Mouse (Mus musculus): ENCODE measurements around the gene Sh3gl3.

The Sh3gl3 gene

DNA sequence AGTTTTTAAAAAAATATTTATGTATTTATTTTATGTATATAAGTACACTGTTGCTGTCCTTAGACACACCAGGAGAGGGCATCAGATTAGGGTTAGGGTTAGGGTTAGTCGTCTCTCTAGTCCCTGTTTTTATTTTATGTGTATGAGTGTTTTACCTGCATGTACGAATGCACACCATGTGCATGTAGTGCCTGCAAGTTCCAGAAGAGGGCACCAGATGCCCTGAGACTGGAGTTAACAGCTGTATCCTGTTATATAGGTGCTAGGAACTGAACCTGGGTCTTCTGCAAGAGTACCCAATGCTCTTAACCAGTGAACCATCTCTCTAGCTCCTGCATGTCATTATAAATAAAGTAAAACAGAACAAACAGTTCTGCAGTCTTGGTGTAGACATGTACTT lies 113.6 kb downstream of the Sh3gl3 start:
- no peak for DNase-seq (ENCODE audit: low read depth, low spot score)

DNA sequence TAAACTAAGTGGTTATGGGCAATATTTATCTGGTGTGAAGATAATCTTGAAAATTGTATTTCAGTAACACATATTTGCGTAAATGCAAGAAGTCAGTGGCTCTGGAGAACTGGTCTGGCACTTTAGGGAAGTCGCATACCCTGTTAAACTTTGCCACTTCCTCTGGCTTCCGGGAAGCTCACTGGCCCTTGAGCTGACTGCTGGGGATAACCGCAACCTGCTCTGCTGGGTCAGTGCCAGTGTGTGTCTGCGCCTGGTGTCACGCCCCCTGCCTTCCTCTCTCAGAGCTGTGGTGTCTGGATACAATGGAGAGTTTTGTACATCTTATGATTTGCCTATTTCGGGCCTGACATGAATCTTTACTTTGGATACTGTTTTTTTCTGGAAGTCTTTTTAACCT lies 119.8 kb downstream of the Sh3gl3 start:
- DNase-seq (ENCODE audit: low read depth, low spot score) = no peak

DNA sequence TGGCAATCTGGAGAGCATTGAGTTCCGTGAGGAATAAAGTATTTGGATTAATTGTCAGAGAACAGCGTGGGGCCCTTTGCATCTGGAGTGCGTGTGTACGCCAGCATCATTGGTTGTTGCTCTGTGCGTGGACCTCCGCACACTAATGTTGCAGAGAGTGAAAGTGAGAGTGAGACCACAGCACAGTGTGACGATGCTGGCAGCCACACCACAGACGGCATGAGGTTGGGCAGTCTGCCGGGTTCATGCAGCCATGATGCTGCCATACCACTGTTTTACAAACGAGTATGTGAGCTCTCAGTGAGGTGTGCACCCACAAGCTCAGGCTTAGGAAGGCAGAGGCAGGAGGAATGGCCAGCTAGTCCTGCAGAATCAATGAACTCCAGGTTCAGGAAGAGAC lies 120.4 kb downstream of the Sh3gl3 start:
- DNase-seq (ENCODE audit: low read depth, low spot score) = no peak

DNA sequence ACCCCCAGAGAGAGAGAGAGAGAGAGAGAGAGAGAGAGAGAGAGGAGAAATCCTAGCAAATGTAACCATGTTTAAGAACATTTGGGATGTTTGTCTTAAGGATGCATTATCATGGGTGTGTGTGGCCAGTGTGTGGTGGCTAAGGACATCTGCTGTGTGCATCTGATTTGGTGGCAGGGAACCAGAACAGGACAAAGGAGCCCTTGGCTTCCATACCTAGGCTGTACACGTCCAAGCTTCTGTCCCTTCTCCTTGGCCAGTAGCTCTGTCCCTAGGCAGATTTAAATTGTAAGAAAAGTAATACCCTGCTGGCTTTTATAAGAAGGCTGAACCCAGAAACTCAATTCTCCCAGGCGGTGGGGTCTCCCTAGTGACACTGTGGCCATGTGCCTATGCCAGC lies 121.0 kb downstream of the Sh3gl3 start:
- no peak for DNase-seq (ENCODE audit: low read depth, low spot score)

DNA sequence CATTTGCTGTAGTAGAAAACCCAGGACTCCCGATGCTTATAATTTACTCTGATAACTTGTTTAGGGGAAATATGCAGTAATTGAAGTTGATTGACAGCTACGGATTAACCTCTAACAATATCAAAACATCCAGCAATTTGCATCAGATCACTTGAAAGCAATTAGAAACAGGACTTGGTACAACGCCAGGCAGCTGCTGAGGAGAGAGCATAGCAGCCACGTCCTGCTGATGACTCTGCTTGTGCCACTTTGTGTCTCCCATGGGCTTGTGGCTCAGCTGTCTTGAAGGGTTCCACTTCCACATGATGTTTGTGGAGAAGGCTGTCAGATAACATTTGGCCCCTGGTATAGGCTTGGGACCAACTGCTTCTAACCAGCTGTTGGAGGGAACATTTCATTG lies 134.8 kb downstream of the Sh3gl3 start:
- DNase-seq (ENCODE audit: low read depth, low spot score) = no peak

DNA sequence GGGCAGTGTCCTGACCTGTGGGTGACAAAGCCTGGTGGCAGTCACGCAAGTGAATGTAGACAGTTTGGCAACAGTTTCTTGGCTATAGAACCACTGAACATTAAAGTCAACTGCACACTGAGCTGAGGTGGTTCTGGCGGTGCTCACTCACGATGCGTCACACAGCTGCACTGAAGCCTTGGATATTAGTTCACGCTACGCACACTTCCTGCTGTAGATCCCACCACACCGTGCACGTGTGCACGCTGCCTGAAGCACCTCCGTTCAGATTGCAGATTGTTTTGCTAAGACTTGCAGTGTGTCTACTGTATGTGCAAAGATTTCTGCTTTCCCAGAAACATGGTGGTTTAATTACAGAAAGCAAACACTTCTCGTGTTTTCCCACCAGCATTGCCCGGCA lies 144.9 kb downstream of the Sh3gl3 start:
- no peak for DNase-seq (ENCODE audit: low read depth, low spot score)

DNA sequence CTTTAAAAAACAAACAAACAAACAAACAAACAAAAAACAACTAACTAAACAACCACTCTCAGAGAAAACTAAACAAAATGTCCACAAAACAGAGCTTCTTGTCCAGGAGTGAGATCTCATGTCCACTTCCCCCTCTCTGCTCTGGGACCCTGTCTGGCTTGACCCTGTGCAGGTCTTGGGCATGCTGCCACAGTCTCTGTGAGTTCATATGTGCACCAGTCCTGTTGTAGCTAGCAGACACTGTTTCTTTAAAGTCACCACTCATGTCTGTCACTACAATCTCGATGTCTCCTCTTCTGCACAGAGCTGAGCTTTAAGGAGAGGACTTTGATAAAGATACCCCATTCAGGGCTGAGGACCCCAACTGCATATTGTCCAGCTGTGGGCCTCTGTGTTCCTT lies 153.0 kb downstream of the Sh3gl3 start:
- DNase-seq (ENCODE audit: low read depth, low spot score) = no peak

DNA sequence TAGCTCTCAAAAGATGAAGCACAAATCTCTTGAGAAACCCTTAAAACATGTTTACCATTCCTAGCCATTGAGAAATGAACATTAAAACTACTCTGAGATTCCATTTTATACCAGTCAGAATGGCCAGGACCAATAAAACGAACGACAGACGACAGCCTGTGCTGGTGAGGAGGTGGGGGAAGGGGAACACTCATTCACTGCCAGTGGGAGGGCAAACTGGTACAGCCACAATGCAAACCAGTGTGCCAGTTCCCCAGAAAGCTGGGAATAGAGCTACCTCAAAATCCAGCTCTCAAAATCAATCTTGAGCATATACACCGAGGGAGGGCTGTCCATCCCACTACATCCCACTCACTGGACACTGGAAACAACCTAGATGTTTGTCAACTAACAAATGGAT lies 153.6 kb downstream of the Sh3gl3 start:
- no peak for DNase-seq (ENCODE audit: low read depth, low spot score)

DNA sequence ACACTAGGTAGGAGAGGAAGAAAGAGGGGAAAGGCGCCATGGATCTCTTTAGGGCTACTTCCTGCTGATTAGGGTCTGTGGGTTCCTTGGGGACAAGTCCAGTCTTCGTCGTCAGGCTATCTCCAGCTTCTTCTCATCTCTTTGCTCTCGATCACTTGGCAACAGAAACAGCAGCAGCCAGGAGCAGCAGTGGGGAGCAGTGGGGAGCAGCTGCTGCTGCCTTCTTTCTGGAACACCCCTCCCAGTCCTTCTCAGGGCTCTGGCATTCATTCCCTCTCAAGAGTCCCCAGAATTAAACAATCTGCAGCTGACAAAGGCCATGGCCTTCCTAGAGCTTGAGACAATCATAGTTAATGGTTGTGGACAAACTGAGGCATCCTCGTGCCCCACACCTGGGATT lies 154.2 kb downstream of the Sh3gl3 start:
- no peak for DNase-seq (ENCODE audit: low read depth, low spot score)

DNA sequence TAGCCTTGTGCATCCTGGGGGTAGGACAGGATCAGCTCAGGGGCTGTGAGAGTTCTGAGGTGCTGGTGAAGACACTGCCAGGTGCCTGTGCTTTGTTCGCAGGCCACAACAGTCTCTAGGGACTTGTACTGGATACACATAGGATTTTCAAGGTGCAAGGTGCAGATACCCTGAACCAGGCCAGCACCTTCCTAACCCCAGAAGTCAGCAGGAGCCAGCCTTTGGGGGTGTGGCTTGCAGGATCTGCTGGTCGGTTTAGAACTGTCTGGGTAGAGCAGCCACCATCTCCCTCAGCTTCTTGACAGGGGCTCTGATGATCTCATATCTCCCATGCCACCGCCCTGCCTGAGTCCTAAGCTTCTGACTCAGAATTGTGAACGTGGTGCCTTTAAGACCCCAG lies 156.2 kb downstream of the Sh3gl3 start:
- no peak for DNase-seq (ENCODE audit: low read depth, low spot score)

DNA sequence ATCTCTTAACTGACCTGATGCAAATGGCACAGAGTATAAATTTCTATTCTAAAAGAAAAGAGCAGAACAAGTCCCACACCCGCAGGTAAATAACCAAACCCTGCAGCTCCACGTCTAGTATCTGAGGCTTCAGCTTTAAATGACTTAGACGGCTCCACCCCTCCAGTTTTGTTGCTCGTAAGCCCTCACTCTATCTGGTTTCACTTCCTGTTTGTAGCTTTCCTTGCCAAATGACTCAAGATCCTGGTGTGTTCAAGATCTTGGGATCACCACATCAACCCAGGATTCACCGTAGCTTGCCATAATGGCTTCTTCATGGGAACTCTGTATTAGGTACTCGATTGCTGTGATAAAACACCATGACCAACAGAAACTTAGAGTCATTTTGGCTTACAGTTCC lies 157.2 kb downstream of the Sh3gl3 start:
- no peak for DNase-seq (ENCODE audit: low read depth, low spot score)

DNA sequence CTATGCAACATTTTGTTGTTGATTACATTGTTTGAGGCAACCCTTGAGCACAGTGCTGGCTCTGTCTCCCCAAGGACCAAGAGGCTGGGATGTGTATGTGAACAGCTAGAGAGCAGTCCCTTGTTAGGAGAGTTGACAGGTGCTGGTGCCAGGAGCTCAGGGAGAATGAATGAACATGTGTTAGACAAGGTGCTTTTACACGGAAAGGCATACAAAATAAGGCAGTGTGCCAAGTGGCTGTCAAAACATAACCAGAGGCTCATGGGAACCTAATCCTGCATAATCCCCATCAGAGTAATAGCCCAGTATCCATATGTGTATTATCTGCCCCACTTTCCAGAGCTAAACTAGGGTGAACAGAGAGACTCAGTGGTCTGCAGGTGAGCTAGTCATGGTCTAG lies 160.4 kb downstream of the Sh3gl3 start:
- no peak for DNase-seq (ENCODE audit: low read depth, low spot score)

DNA sequence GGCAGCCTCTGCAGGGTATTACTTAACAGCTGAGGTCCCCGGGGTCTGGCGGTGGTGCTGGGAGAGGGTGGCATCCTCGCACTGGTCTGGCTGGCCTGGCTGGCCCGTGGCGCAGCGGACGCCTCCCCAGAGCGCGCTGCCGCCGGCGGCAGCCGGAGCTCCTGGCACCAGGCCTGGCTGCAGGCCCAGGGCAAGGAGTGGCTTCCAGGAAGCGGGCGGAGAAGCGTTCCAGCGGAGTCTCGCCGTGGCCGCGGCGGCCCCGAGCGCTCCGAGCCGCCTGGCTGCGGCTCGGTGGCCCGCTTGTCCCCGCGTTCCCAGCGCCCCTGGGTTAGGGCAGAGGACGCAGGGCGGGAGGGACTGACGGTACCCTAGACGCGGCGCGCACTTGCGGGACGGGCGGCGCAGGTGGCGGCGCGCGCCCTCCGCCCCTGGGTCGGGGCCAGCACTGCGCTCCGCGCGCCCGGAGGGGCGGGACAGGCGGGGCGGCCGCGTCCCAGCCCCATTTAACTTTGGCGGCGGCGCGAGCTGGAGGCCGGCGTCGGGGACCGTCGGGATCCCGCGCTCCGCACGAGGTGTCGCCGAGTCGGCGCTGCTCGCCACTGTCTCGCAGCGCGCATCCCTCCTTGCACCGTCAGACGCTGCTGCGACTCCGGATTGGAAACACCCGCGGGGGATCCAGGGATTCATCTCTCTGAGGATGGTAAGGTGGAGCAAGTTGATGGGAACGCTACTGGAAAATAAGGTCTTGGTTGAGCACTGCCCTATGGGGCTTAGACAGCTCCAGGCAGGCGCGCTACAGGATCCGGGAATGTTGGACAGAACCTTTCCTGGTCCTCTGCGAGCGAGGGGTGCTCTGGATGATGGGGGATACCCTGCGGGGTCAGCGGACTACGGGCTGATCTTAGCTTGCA lies 161.8 kb downstream of the Sh3gl3 start, which contains the start of gene Adamtsl3:
TSS of gene Adamtsl3 (plus strand) at position 484 of the 911 bp plus-strand sequence.
- peak; percentile 33 for DNase-seq (ENCODE audit: low read depth, low spot score)

DNA sequence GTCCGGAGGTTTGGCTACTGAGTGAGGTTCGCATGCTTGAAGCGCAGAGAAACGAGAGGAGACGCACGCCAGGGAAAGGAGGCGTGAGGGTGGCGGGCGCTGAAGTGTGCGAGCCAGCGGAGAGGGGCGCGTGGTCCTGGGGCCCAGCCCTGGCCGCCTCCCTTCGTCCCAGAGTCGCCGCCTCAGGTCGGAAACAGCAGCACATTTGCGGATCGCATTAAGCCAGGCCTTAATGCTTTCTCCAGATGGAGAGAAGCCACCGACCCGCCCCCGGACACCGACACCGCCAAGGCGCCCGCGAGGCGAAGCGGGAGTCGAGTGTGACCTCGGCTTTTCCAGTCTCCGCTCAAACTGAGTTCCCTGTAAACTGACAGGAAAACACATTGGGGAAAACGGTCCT lies 162.5 kb downstream of the Sh3gl3 start:
- peak; percentile 69 for DNase-seq (ENCODE audit: low read depth, low spot score)

DNA sequence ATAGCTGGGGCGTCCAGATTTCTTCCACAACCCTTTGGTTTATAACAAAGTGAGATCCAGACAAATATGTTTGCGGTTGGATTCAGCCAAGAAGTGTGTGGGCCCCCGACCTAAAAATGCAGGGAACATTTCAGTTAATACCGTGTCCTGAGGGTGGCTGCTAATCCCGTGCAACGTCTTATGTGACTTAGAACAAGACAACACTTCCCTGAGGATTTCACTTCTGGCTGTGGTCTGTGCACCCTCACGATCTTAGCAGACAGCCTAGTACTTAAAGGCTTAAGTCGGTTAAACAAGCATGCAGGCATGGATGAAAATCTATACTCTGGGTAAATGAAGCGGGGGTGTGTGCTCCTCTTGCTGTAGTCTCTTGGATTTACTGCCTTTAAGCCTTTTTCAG lies 164.5 kb downstream of the Sh3gl3 start:
- DNase-seq (ENCODE audit: low read depth, low spot score) = no peak

DNA sequence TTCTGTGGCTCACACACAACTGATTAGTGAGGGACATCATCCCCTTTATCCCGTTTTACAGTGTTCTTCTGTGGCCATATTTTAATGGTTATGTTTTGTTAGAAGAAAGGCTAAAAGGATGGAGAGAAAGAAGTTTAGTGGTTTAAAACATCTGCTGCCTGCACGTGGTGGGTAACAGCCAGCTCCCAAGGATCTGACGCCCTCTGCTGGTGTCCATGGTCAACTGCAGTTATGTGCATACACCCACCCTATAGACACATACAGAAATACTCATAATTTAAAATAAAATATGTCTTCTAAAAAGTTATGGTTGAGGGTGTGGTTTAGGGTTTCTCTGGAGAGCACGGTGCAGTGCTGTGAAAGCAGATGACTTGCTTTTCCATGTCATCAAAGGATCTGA lies 164.9 kb downstream of the Sh3gl3 start:
- DNase-seq (ENCODE audit: low read depth, low spot score) = no peak

DNA sequence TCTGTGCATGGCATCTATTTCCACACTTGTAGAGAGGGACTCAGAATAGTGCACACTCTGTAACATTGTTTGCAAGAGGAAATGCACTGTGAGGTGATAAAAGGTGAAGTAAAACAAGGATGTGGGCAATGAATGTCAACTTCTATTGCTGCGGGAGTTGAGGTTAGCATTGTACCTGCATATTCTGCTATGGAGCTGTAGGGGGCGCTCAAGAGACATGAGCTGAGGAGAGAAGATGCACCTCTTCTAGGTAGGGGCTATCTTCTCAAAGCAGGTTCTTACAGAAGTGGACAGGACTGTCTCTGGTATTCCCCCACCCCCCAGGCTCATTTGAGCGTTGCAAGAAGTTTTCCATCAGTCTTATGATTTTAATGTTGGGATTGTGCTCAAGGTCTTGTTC lies 165.6 kb downstream of the Sh3gl3 start:
- no peak for DNase-seq (ENCODE audit: low read depth, low spot score)

DNA sequence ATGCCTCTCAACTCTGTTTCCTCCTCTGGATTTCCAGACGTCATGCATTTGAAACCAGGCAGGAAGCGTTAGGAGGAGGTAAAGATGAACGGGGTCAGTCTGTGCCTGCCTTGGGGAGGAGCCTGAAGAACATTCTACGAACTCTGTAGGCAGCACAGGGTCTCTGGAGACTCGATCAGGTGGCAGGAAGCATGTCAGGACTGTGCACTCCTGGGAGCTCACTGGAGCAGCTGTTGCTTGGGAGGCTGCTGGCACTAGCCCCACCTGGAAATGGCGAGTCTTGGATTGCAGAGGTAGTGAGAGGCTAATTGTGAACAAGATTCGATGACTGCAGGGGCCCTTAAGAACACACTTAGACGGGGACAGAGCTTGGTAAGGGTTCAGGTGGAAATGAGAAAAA lies 167.8 kb downstream of the Sh3gl3 start:
- DNase-seq (ENCODE audit: low read depth, low spot score) = no peak

DNA sequence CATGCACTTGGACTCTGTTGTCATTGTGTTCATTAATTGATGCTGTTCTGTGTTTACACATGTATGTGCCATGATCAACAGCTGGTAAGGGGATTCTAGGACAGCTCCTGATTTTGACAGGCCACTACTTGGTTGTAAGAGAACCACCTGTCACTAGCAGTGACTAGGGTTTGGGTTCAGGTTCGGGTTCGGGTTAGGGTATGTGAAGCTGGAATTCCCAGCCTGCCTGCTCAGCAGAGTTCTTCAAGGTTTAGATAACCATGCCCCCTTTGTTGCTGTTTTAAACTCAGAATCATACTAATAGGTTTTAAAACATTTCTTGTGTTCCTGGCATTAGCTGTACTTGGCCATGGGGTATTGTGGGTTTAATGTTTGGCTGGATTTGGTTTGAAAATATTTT lies 173.1 kb downstream of the Sh3gl3 start:
- DNase-seq (ENCODE audit: low read depth, low spot score) = no peak

DNA sequence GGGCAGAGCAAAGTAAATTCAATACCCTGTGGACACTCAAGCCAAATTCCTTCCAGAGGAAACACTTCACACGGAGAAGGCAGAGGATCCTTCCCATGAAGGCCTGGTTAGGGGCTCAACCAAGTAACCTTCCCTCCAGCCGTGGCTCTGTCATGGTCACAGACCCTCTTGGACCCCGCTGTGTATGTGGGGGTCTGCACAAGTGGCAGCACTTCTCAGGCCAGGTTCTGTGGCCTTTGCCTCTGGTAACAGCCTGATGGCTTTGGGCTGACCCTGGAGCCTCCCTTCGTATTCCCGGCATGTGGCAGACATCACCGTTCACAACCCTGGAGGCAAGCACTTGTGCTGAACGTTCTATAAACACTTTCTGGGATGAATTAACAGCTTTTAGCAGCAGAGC lies 176.2 kb downstream of the Sh3gl3 start:
- no peak for DNase-seq (ENCODE audit: low read depth, low spot score)

DNA sequence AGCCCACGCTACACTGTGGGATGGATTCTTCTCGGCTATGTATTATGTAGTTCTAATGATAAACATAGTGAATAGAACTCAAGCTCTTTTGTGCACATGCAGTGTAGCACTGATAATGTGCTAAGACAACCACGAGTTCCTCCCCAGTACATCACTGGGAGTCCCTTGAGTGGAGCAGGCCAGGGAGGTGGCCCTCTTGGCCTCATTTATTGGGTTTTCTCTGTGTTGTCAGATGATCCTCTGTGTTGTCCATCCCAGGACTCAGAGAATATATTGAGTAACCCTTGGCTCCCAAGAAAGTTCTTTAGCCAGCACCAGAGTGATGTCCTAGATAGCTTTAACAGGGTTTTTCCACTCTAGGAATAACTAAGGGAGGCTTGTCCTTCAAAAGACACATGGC lies 176.8 kb downstream of the Sh3gl3 start:
- DNase-seq (ENCODE audit: low read depth, low spot score) = no peak

Data from forelimb bud, embryonic 11.5 days (tissue).